Mouse (Mus musculus) leukemia stem cell, adult 10-12 weeks (primary cell): ENCODE results near the gene Fem1a. TPM values are rescaled to one million over a fixed set of nuclear protein-coding genes. Genes with fewer than 3 reads are reported as not detected.

Experiments used
- polyA plus RNA-seq: library from polyadenylated mRNA; stranded (reverse); fragments of >175 nt; gene quantifications from 2 replicates; pipeline ENCODE4 v1.2.3, GENCODE M21; 2012; ENCODE audit warnings: low replicate concordance

Fem1a gene
- 16.0 and 29.3 TPM in 2 replicates for polyA plus RNA-seq

DNA sequence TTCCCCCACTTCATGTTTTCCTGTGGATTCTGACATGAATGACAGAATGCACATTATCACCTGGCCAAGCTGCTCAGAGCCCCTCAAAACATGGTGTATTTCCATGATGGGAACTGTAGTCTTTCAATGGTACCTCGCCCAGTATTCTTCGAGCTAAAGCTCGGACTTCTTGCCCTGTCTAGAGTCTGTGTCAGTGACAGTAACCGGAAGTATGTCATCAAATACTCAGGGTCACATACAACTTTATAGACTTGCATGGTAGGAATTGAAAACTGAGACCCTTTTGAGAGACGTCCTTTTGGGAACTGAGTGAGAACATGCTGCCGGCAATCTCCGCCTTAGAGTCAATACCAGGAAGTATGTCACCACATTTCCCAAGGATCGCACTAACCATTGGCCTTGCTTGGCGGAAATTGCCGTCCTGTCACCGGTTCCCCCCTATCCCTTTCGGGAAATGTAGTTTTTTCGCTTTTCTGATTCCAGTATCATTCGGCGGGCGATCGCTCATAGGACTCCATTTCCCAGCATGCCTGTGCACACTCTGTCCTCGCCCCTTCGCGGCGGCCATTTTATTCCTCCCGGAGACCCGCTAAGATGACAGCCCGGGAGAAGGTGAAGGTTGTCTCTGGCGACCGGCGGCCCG is at the start of gene Fem1a:
TSS of gene Fem1a (plus strand) at position 572 of the 643 bp plus-strand sequence.

DNA sequence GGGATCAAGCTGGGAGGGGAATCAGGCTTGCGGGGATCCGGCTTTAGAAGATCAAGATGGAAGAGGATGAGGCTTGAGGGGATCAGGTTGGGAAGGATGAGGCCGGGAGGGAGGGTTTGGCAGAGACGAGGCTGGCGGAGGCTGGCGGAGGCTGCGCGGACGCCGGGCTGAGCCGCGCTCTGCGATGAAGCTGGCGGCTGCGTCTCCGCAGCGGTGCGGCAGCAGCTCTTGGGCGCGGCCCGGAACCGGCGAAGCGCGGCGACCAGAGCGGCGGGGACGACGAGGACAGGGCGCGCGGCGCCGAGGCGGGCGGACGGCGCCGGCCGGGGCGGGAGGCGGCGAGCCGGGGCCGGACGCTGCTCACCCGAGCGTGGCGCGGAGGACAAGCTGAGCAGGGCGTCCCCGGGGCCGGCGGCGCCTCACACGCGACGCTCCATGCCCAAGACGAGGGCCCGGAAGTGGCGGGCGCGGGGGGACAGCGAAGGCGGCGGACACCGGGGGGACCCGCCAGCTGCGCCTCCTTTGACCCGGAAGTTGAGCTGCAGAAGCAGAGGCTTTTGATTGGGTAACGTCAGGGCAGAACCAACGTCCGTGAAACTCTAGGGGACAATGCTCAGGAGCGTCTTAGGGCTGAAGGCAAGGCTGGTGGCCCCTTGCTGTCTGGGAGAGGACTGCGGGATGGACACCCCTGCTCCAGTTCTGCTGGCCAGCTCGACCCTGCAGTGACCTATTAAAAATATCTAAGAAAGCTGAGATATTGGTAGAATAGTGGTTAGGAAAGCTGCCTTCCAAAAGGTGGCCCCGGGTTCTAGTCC is 38.0 kb upstream of the Fem1a start, which contains the start of gene Dpp9:
TSS of gene Dpp9 (minus strand) at position 529 of the 815 bp plus-strand sequence.

DNA sequence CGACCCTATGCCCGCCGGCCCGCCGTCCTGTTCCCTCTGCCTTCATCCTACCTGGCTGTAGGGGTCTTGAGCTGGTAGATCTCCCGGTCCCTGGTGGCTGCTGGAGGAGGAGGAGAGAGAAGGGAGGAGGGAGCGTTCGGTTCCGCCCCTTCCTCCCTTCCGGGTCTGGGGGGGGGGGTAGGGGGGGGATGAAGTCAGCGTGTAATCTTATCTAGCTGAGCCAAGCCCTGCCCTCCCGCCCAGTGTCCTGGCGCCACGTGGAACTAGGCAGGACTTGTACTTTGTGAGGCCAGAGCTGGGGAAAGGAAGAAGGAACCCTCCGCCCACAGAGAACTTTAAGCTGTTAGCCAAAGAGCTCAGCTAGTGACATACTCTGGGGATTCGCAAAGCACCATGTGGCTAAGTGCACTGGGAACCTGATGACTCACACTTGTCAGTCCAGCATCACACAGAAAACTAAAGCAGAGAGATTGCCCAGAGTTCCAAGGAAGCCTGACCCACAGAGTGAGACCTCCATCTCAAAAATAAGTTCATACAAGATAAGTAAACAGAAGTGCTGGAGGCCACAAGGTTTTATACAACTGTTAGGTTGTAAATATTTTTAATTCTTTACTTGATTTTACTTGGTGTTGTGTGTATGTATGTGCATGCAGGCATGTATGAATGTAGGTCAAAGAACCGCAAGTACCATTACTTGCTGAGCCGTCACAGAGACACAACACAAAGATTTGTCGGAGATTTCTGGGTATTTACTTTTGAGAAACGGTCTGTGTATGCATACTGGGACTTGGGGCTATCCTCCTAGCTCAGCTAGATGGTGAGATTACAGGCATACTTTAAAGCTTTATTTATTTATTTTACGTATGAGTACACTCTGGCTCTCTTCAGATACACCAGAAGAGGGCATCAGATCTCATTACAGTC is 20.3 kb downstream of the Fem1a start, which contains the start of gene Ticam1:
TSS of gene Ticam1 (minus strand) at position 144 of the 924 bp plus-strand sequence.

DNA sequence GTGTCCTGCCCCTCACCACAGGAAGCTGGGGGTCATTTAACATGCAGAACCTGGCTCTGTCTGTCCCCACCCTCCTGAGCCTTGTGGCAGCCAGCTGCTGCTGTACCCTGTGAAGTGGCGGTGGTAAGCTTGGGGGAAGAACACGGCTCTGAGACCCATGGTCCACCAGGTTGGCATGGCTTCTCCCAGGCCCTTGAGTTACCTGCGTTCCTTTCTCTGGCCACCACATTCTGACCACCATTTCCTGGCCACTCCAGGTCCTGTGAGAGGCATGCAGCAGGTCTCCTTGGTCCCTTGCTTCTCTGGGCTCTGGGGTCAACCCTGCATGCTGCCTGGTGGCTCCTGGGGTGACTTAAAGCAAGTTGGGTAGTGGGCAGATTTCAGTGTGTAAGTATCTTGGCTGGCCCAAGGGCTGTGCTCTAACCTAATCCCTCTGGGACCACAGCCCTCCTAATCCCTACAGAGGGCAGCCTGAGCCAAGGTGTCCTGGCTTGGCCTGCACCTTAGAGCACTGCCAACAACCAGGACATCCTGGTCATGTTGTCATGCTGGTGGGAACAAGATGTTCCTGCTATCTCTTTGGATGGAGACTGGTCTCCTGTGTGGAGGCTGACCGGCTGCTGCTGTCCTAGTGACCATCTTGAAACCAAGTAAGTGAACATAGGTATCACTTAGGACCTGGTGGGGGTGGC is 36.1 kb downstream of the Fem1a start, which contains the start of gene Plin3:
TSS of gene Plin3 (minus strand) at position 343 of the 692 bp plus-strand sequence.

DNA sequence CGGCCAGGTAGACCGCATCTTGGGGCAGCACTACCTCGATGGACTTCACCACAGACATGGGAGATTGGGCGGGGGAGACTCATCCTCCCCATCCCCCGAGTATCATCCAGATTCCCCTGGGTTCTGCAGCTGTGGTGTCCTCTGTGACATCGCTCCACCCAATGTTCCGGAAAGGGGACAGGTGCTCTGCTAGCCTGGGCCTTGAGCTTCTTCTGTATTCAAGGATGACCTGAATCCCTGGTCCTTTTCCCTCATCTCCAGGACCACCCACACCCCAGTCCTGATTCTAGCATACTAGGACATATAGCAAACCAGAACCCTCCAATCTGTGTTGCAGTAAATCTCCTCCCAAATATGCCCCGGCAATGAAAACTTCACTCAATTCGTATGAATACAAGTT is 43.6 kb downstream of the Fem1a start, which contains the start of gene Arrdc5:
TSS of gene Arrdc5 (minus strand) at position 101 of the 400 bp plus-strand sequence.

DNA sequence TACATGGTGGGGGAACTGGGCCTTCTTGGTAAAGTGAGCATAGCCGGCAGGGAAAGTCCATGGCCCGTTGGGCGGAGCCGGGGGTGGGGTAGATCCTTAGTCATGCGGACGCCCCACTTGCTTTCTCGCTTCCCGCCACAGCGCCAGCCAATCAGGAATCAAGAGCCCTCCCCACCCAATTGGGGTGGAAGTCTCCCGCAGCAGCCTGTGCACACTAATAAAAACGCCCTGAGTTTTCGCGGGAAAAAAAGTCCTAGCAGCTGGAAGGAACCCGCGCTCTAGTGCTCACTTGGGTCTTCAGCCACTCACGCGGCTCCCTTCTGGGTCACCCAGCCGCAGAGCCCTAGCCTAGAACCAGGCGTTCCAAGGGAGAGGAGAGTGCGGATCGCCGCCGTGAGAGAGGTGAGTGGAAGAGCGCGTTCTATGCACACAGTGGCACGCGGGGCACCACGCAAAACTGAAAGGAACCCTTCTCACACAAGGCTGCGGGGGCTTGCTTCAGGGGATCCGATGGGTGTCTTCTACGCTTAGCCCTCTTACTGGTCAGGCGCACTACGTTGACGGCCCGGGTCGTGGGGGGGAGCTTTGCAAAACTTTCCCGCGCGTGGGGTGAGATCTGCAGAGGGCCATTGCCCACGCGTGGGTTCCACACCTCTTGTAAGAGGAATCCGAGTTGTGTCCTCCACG is 46.7 kb downstream of the Fem1a start, which contains the start of gene Uhrf1:
TSS of gene Uhrf1 (plus strand) at position 162 of the 687 bp plus-strand sequence.

Other genes starting within 250 kb of the Fem1a start
- gene Sh3gl1, start 220.2 kb upstream of the Fem1a start, polyA plus RNA-seq = 80.1 and 88.3 TPM in 2 replicates
- gene Chaf1a, start 216.4 kb upstream of the Fem1a start, polyA plus RNA-seq = 28.2 and 45.2 TPM in 2 replicates
- gene Ubxn6, start 181.8 kb upstream of the Fem1a start, polyA plus RNA-seq = 34.3 and 40.9 TPM in 2 replicates
- gene Hdgfl2, start 177.2 kb upstream of the Fem1a start, polyA plus RNA-seq = 103 and 249 TPM in 2 replicates
- gene Plin4, start 147.0 kb upstream of the Fem1a start, polyA plus RNA-seq = not detected in 2 replicates
- gene Plin5, start 139.2 kb upstream of the Fem1a start, polyA plus RNA-seq = 0.19 TPM in 1 of 2 replicates, not detected in the other
- gene Lrg1, start 134.8 kb upstream of the Fem1a start, polyA plus RNA-seq = 52.9 and 55.2 TPM in 2 replicates
- 6.4 and 7.7 TPM in 2 replicates for gene Sema6b, start 116.5 kb upstream of the Fem1a start, polyA plus RNA-seq
- gene Tnfaip8l1, start 94.3 kb upstream of the Fem1a start, polyA plus RNA-seq = 1.6 and 2.5 TPM in 2 replicates
- gene Mydgf, start 72.9 kb upstream of the Fem1a start, polyA plus RNA-seq = 15.6 and 36.0 TPM in 2 replicates
- gene Dpp9, start 37.9 kb upstream of the Fem1a start, polyA plus RNA-seq = 45.8 and 114 TPM in 2 replicates
- gene Ticam1, start 20.0 kb downstream of the Fem1a start, polyA plus RNA-seq = 20.8 and 31.5 TPM in 2 replicates
- gene Plin3, start 36.1 kb downstream of the Fem1a start, polyA plus RNA-seq = 8.5 and 12.1 TPM in 2 replicates
- not detected in 2 replicates for gene Arrdc5, start 43.5 kb downstream of the Fem1a start, polyA plus RNA-seq
- 42.3 and 96.8 TPM in 2 replicates for gene Uhrf1, start 46.5 kb downstream of the Fem1a start, polyA plus RNA-seq
- 24.5 and 26.9 TPM in 2 replicates for gene Kdm4b, start 69.3 kb downstream of the Fem1a start, polyA plus RNA-seq
- gene Ptprs, start 219.7 kb downstream of the Fem1a start, polyA plus RNA-seq = 11.4 and 29.3 TPM in 2 replicates